Mouse (Mus musculus): ENCODE results near the gene Gm47969. TPM values are rescaled to one million over a fixed set of nuclear protein-coding genes. Genes with fewer than 3 reads are reported as not detected.

Gm47969 gene
- total and polyA plus RNA-seq, 2 experiments from 2014 or later, result not detected

DNA sequence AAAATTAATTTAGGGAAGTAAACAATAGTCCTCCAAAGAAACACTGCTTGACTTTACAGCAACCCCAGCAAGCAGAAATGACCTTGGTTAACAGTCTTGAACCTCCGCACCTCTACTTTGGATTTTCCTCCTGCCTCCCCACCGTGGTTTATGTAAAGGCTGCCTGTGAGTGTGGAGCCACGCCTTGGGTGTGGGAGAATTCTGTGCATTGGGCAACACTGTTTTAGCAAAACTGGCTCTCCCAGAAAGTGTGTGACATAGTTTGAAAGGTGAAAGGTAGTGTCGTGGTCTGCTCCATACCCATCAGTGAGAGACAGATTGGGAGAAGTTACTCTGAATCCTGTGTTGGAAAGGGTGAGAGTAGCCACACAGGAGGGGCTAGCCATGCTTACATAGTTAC is 5.7 kb upstream of the Gm47969 start:
- Histone ChIP-seq H3K27ac (ENCODE audit: low read depth, low read length) (no peak overlapping the region), H3K4me1 (ENCODE audit: insufficient read depth, low read length) (no peaks in the 10 kb centered on the region), H3K27me3 (ENCODE audit: insufficient read depth, low read length) (no peaks in the 10 kb centered on the region), H3K36me3 (ENCODE audit: insufficient read depth, low read length) (no peaks in the 10 kb centered on the region), H3K4me3 (ENCODE audit: low read depth, low read length) (no peak overlapping the region), H3K4me2 (ENCODE audit: low read depth, low read length, poor library complexity, severe bottlenecking) (no peak overlapping the region), H3K9me3 (ENCODE audit: low read length) (no peaks in the 10 kb centered on the region), H3K9ac (replicated peaks; ENCODE audit: low read length, poor library complexity, severe bottlenecking) (no peak overlapping the region)
- WGBS, result 83% methylated on average over 4 of the region's 4 CpGs
- no peak for ATAC-seq (ENCODE audit: low FRiP score)
- TF ChIP-seq CTCF (IDR thresholded peaks at IDR 0.05), result no peak
- DNase-seq (ENCODE audit: low spot score), result no peak

DNA sequence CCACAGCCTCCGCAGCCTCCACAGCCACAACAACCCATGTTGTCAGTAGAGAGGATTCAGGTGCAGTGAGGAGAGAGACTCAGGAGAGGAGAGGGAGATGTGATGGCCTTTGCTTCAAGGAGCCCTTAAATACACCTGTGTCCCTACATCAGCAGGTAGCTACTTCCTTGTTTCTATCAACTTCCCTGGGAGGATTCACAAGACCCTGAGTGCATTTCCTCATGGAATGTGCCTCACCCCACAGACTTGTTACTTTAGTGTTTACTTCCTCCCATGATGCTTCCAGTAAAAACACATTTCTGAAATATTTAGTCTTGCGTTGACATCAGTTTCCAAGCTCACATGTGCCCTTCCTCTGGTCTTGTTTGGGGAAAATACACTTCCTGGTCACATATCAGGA is 2.4 kb upstream of the Gm47969 start, which contains the start of gene Krtap28-10:
Gene Krtap28-10, minus strand, starts transcription at position 101 of the 400 bp plus-strand sequence.
- no peak for TF ChIP-seq CTCF (IDR thresholded peaks at IDR 0.05)
- Histone ChIP-seq H3K9me3 (ENCODE audit: low read length) (no peaks in the 10 kb centered on the region), H3K4me3 (ENCODE audit: low read depth, low read length) (no peak within 1 kb of the TSS), H3K27me3 (ENCODE audit: insufficient read depth, low read length) (no peaks in the 10 kb centered on the region), H3K36me3 (ENCODE audit: insufficient read depth, low read length) (no peaks in the 10 kb centered on the region), H3K27ac (ENCODE audit: low read depth, low read length) (no peak within 1 kb of the TSS), H3K4me1 (ENCODE audit: insufficient read depth, low read length) (no peaks in the 10 kb centered on the region), H3K9ac (replicated peaks; ENCODE audit: low read length, poor library complexity, severe bottlenecking) (no peak within 1 kb of the TSS), H3K4me2 (ENCODE audit: low read depth, low read length, poor library complexity, severe bottlenecking) (no peak within 1 kb of the TSS)
- DNase-seq (ENCODE audit: low spot score), result no peak
- ATAC-seq (ENCODE audit: low FRiP score), result no peak
- WGBS, result 94% methylated on average over 2 of the region's 2 CpGs

- 46% methylated on average over 1 of the region's 1 CpGs for WGBS
- Histone ChIP-seq H3K27ac (ENCODE audit: low read depth, low read length) (no peak overlapping the region), H3K4me2 (ENCODE audit: low read depth, low read length, poor library complexity, severe bottlenecking) (no peak overlapping the region), H3K9me3 (ENCODE audit: low read length) (no peaks in the 10 kb centered on the region), H3K9ac (replicated peaks; ENCODE audit: low read length, poor library complexity, severe bottlenecking) (no peak overlapping the region), H3K4me1 (ENCODE audit: insufficient read depth, low read length) (no peaks in the 10 kb centered on the region), H3K27me3 (ENCODE audit: insufficient read depth, low read length) (no peaks in the 10 kb centered on the region), H3K36me3 (ENCODE audit: insufficient read depth, low read length) (no peaks in the 10 kb centered on the region), H3K4me3 (ENCODE audit: low read depth, low read length) (no peak overlapping the region)
- DNase-seq (ENCODE audit: low spot score) (no peak), ATAC-seq (ENCODE audit: low FRiP score) (0 out of 2 replicates have a peak, but pooled peaks have one; percentile 13)
- TF ChIP-seq CTCF (IDR thresholded peaks at IDR 0.05), result no peak
Observed at GRCm38 (mm10) chr1:83058481-83058880, 13.7 kb downstream of the Gm47969 start.

DNA sequence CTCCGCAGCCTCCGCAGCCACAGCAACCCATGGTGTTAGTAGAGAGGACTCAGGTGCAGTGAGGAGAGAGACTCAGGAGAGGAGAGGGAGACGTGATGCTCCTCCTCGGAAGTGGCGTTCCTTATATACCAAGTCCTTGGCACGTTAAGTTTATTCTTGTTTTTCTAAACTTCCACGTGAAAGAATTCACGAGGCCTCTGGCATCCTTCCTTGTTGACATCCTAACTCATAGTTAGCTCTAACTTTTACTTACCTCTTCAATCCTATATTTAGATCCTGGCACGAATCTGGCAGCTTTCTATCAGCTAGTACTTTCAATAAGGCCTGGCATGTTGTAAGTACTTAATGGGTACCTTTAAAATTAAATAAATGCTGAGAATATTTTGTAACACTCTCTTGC is 14.5 kb downstream of the Gm47969 start, which contains the start of gene A030005K14Rik:
Gene A030005K14Rik, minus strand, starts transcription at position 101 of the 400 bp plus-strand sequence.
- Histone ChIP-seq H3K4me1 (ENCODE audit: insufficient read depth, low read length) (no peaks in the 10 kb centered on the region), H3K4me2 (ENCODE audit: low read depth, low read length, poor library complexity, severe bottlenecking) (no peak within 1 kb of the TSS), H3K36me3 (ENCODE audit: insufficient read depth, low read length) (no peaks in the 10 kb centered on the region), H3K27ac (ENCODE audit: low read depth, low read length) (no peak within 1 kb of the TSS), H3K9me3 (ENCODE audit: low read length) (no peaks in the 10 kb centered on the region), H3K4me3 (ENCODE audit: low read depth, low read length) (no peak within 1 kb of the TSS), H3K27me3 (ENCODE audit: insufficient read depth, low read length) (no peaks in the 10 kb centered on the region), H3K9ac (replicated peaks; ENCODE audit: low read length, poor library complexity, severe bottlenecking) (no peak within 1 kb of the TSS)
- DNase-seq (ENCODE audit: low spot score), result no peak
- no peak for ATAC-seq (ENCODE audit: low FRiP score)
- TF ChIP-seq CTCF (IDR thresholded peaks at IDR 0.05), result no peak
- WGBS, result 90% methylated on average over 9 of the region's 9 CpGs

DNA sequence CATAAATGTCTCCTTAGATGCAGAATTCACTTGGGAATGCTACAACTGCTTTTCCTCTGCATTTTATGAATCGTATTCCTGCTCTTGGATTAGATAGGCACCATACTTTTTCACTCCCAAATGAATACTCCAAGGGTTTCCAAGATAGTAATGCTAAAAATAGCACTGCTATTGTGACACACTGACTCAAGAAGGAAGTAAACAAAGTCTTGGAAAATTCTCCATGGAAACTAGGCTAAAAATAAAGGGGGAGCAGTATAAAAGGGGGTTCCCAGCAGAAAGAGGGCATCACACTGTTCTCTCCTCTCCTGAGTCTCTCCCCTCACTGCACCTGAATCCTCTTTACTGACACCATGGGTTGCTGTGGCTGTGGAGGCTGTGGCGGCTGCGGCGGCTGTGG is 15.9 kb downstream of the Gm47969 start, which contains the start of gene Krtap28-13:
Gene Krtap28-13, plus strand, starts transcription at position 288 of the 400 bp plus-strand sequence.
- H3K27ac ChIP-seq (ENCODE audit: low read depth, low read length), result no peak within 1 kb of the TSS
- no peaks in the 10 kb centered on the region for H3K4me1 ChIP-seq (ENCODE audit: insufficient read depth, low read length)
- TF ChIP-seq CTCF (IDR thresholded peaks at IDR 0.05), result no peak
- H3K9ac ChIP-seq (replicated peaks; ENCODE audit: low read length, poor library complexity, severe bottlenecking), result no peak within 1 kb of the TSS
- H3K4me3 ChIP-seq (ENCODE audit: low read depth, low read length), result no peak within 1 kb of the TSS
- H3K4me2 ChIP-seq (ENCODE audit: low read depth, low read length, poor library complexity, severe bottlenecking), result no peak within 1 kb of the TSS
- 92% methylated on average over 4 of the region's 4 CpGs for WGBS
- ATAC-seq (ENCODE audit: low FRiP score) (no peak), DNase-seq (ENCODE audit: low spot score) (no peak)
- H3K36me3 ChIP-seq (ENCODE audit: insufficient read depth, low read length), result no peaks in the 10 kb centered on the region
- no peaks in the 10 kb centered on the region for H3K27me3 ChIP-seq (ENCODE audit: insufficient read depth, low read length)
- no peaks in the 10 kb centered on the region for H3K9me3 ChIP-seq (ENCODE audit: low read length)

DNA sequence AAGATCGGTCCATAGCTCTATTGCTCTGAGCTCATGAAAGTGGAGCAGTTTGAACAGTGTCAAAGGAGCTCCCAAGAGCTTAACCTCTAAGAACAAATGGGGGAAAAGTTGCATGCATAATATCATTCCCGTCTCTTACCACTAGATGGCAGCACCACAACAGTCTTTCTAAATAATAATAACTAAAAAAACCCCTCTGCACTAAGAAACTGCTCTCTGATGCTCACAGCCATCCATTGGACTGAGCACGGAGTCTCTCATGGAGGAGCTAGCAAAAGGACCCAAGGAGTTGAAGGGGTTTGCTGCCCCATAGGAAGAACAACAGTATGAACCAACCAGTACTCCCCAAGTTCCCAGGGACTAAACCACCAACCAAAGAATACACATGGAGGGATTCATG is 20.1 kb downstream of the Gm47969 start:
- no peak overlapping the region for H3K4me2 ChIP-seq (ENCODE audit: low read depth, low read length, poor library complexity, severe bottlenecking)
- ATAC-seq (ENCODE audit: low FRiP score) (no peak), DNase-seq (ENCODE audit: low spot score) (peak; percentile 52)
- WGBS, result 31% methylated on average over 3 of the region's 3 CpGs
- no peaks in the 10 kb centered on the region for H3K36me3 ChIP-seq (ENCODE audit: insufficient read depth, low read length)
- no peaks in the 10 kb centered on the region for H3K4me1 ChIP-seq (ENCODE audit: insufficient read depth, low read length)
- no peak overlapping the region for H3K4me3 ChIP-seq (ENCODE audit: low read depth, low read length)
- no peaks in the 10 kb centered on the region for H3K27me3 ChIP-seq (ENCODE audit: insufficient read depth, low read length)
- H3K27ac ChIP-seq (ENCODE audit: low read depth, low read length), result no peak overlapping the region
- no peaks in the 10 kb centered on the region for H3K9me3 ChIP-seq (ENCODE audit: low read length)
- peak; percentile 69 for TF ChIP-seq CTCF (IDR thresholded peaks at IDR 0.05)
- no peak overlapping the region for H3K9ac ChIP-seq (replicated peaks; ENCODE audit: low read length, poor library complexity, severe bottlenecking)

Data from midbrain, postnatal 0 days (tissue).